Mouse (Mus musculus) liver, embryonic 14.5 days (tissue): ENCODE results near the gene Xxylt1. TPM values are rescaled to one million over a fixed set of nuclear protein-coding genes. Genes with fewer than 3 reads are reported as not detected.

Source experiments
- ATAC-seq: fragments of 200-750 bp; cut with Nextera tagmentation; 2 replicates; pipeline ENCODE4 v1.8.0; 2017; ENCODE audit warnings: moderate number of reproducible peaks, mild to moderate bottlenecking, moderate library complexity; ENCODE audit not compliant: insufficient read depth
- DNase-seq, 3 experiments: peaks; one replicate each; pipeline ENCODE4 v3.0.0-alpha.2; 2012 to 2013; ENCODE audit warnings: low read depth in 3 of 3, low spot score in 3 of 3
- H3K27ac ChIP-seq: fragments of 300-500 bp; sonication (generic); 2 replicates; pipeline ENCODE4 v1.5.1; 2014; ENCODE audit warnings: moderate library complexity, mild to moderate bottlenecking, control low read depth, inconsistent platforms
- H3K27me3 ChIP-seq: fragments of 300-500 bp; sonication (generic); 2 replicates; pipeline ENCODE4 v1.6.1; 2014; ENCODE audit warnings: mild to moderate bottlenecking, low read length, moderate library complexity; ENCODE audit not compliant: control insufficient read depth, insufficient read depth
- H3K36me3 ChIP-seq: fragments of 300-500 bp; sonication (generic); replicated peaks from 2 replicates; pipeline ENCODE4 v1.6.1; 2014; ENCODE audit warnings: low read depth; ENCODE audit not compliant: control insufficient read depth, insufficient read depth
- H3K4me1 ChIP-seq, 2 experiments: fragments of 200-500 bp in 1 of 2; fragments of 300-500 bp in 1 of 2; sonication (generic) in 1 of 2; replicated peaks; 2 replicates each; pipeline ENCODE4 v1.6.1; 2012 to 2014; ENCODE audit warnings: antibody characterized with exemption in 1 of 2, inconsistent platforms in 1 of 2, low read length in 1 of 2; ENCODE audit not compliant: control insufficient read depth in 2 of 2, insufficient read depth in 2 of 2
- H3K4me2 ChIP-seq: fragments of 300-500 bp; sonication (generic); 2 replicates; pipeline ENCODE4 v1.6.1; 2014; ENCODE audit warnings: low read depth, mild to moderate bottlenecking, control low read depth, moderate library complexity
- H3K4me3 ChIP-seq, 2 experiments: fragments of 200-500 bp in 1 of 2; fragments of 300-500 bp in 1 of 2; sonication (generic) in 1 of 2; 2 replicates each; pipeline ENCODE4 v1.5.1; 2012 to 2014; ENCODE audit warnings: low read depth in 2 of 2, low read length in 2 of 2, mild to moderate bottlenecking in 2 of 2, control low read depth in 1 of 2, inconsistent platforms in 1 of 2, moderate library complexity in 1 of 2; ENCODE audit not compliant: insufficient read depth in 1 of 2
- H3K9ac ChIP-seq: fragments of 300-500 bp; sonication (generic); replicated peaks from 2 replicates; pipeline ENCODE4 v1.6.1; 2014; ENCODE audit warnings: mild to moderate bottlenecking, control low read depth, moderate library complexity
- H3K9me3 ChIP-seq: fragments of 300-500 bp; sonication (generic); 2 replicates; pipeline ENCODE4 v1.6.1; 2016; ENCODE audit warnings: low read length, mixed read lengths; ENCODE audit not compliant: control insufficient read depth
- CTCF ChIP-seq: IDR thresholded peaks from 2 replicates; pipeline ENCODE4 v1.5.1; 2016; ENCODE audit warnings: antibody characterized with exemption, low read depth, control low read depth
- EP300 ChIP-seq: IDR thresholded peaks from 2 replicates; pipeline ENCODE4 v1.6.1; 2016; ENCODE audit warnings: antibody characterized with exemption, low read depth
- WGBS: fragments of 180-500 bp; shearing (Covaris S2); extraction: QIAGEN DNeasy Blood & Tissue Kit; methylation state at CpG from one replicate; pipeline ENCODE4 v1.1.7; 2014; ENCODE audit not compliant: insufficient replicate concordance; 5-methylcytosine and 5-hydroxymethylcytosine counted together
- polyA plus RNA-seq, 2 experiments: library from polyadenylated mRNA; depleted of rRNA in 1 of 2; stranded (reverse) in 1 of 2; unstranded in 1 of 2; fragments of >200 nt; fragmentation: Nextera tagmentation in 1 of 2; extraction: Ambion mirVana in 1 of 2; gene quantifications; 2 replicates each; pipeline versions ENCODE4 v1.2.1 to v1.2.3; 2012 to 2014

Xxylt1 gene
- polyA plus RNA-seq, 2 experiments = 1.8 TPM

GRCm38 (mm10) chr16:30969266-30970064 lies 111.8 kb downstream of the Xxylt1 start:
- Histone ChIP-seq H3K4me2 (peak overlapping the region; percentile 16; the same call in 1 of the 2 replicates), H3K4me1 (peaks cover 0 to 37% of the 10 kb centered on the region in 2 experiments; a peak in 2 of 4 replicates), H3K27me3 (no peaks in the 10 kb centered on the region), H3K27ac (peak overlapping the region; percentile 6; the same call in 1 of the 2 replicates), H3K9me3 (no peaks in the 10 kb centered on the region), H3K9ac (no peak overlapping the region), H3K36me3 (no peaks in the 10 kb centered on the region), H3K4me3 (no peak overlapping the region)
- DNase-seq (peak; percentile 38 to 47 (median 46)), ATAC-seq (peak; percentile 65)
- 49% methylated on average over 18 of the region's 18 CpGs for WGBS
- TF ChIP-seq EP300 (no peak), CTCF (no peak)

GRCm38 (mm10) chr16:30968402-30969151 lies 112.7 kb downstream of the Xxylt1 start:
- Histone ChIP-seq H3K36me3 (no peaks in the 10 kb centered on the region), H3K27ac (peak overlapping the region; percentile 6; the same call in 1 of the 2 replicates), H3K9me3 (no peaks in the 10 kb centered on the region), H3K4me1 (peaks cover 0 to 36% of the 10 kb centered on the region in 2 experiments; a peak in 2 of 4 replicates), H3K4me2 (no peak overlapping the region), H3K9ac (no peak overlapping the region), H3K4me3 (no peak overlapping the region), H3K27me3 (no peaks in the 10 kb centered on the region)
- 0 out of 2 replicates have a peak, but pooled peaks have one; percentile 15 for ATAC-seq
- WGBS = 34% methylated on average over 7 of the region's 7 CpGs
- TF ChIP-seq EP300 = 0 out of 2 replicates have a peak, but pooled peaks have one; percentile 8
- TF ChIP-seq CTCF = no peak
- DNase-seq = peak in 1 of 3 experiments; percentile 12

GRCm38 (mm10) chr16:30966684-30967083 lies 114.5 kb downstream of the Xxylt1 start:
- no peak for ATAC-seq
- TF ChIP-seq CTCF = no peak
- TF ChIP-seq EP300 = no peak
- Histone ChIP-seq H3K27ac (no peak overlapping the region), H3K4me1 (peaks cover 0 to 33% of the 10 kb centered on the region in 2 experiments; a peak in 2 of 4 replicates), H3K9ac (no peak overlapping the region), H3K36me3 (no peaks in the 10 kb centered on the region), H3K4me2 (no peak overlapping the region), H3K27me3 (no peaks in the 10 kb centered on the region), H3K4me3 (no peak overlapping the region), H3K9me3 (no peaks in the 10 kb centered on the region)
- no peak for DNase-seq
- WGBS = 60% methylated on average over 5 of the region's 5 CpGs

GRCm38 (mm10) chr16:30964891-30965290 lies 116.3 kb downstream of the Xxylt1 start:
- no peak for DNase-seq
- peaks cover 0 to 26% of the 10 kb centered on the region in 2 experiments; a peak in 2 of 4 replicates for H3K4me1 ChIP-seq
- no peak for TF ChIP-seq EP300
- no peak for TF ChIP-seq CTCF
- H3K9ac ChIP-seq = no peak overlapping the region
- H3K27me3 ChIP-seq = no peaks in the 10 kb centered on the region
- no peak overlapping the region for H3K27ac ChIP-seq
- ATAC-seq = no peak
- H3K36me3 ChIP-seq = no peaks in the 10 kb centered on the region
- no peaks in the 10 kb centered on the region for H3K9me3 ChIP-seq
- 57% methylated on average over 7 of the region's 7 CpGs for WGBS
- H3K4me3 ChIP-seq = no peak overlapping the region
- no peak overlapping the region for H3K4me2 ChIP-seq

- no peak overlapping the region for H3K4me3 ChIP-seq
- ATAC-seq = no peak
- no peak overlapping the region for H3K4me2 ChIP-seq
- no peak for DNase-seq
- no peaks in the 10 kb centered on the region for H3K27me3 ChIP-seq
- TF ChIP-seq CTCF (no peak), EP300 (no peak)
- no peaks in the 10 kb centered on the region for H3K9me3 ChIP-seq
- no peak overlapping the region for H3K27ac ChIP-seq
- no peak overlapping the region for H3K9ac ChIP-seq
- WGBS = 65% methylated on average over 6 of the region's 6 CpGs
- peaks cover 0 to 21% of the 10 kb centered on the region in 2 experiments; a peak in 2 of 4 replicates for H3K4me1 ChIP-seq
- H3K36me3 ChIP-seq = no peaks in the 10 kb centered on the region
These were observed 116.8 kb downstream of the Xxylt1 start for GRCm38 (mm10) chr16:30964411-30964810.
